Mouse (Mus musculus): ENCODE data around the gene Ccdc88b.

Ccdc88b gene

DNA sequence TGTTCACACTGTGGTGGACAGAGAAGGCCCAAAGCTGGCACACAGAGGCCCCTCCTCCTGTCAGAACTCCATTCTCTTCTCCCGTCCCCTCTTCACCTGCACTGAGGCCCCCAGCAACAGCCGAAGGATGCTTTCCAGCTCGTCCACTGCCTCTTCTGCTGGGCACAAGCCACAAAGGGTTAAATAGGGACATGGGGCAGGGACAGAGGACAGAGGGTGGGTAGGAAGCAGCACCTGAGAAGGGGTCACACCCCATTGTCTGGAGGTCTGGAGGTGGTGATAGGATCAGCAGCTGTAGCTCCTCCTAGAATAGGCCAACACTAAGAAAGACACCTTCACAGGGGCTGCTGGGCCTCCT is 1.0 kb downstream of the Ccdc88b start:
- DNase-seq (ENCODE audit: low read depth) = no peak

- no peak for DNase-seq (ENCODE audit: low read depth)
These were observed 1.6 kb downstream of the Ccdc88b start for GRCm38 (mm10) chr19:6856281-6857002.

DNA sequence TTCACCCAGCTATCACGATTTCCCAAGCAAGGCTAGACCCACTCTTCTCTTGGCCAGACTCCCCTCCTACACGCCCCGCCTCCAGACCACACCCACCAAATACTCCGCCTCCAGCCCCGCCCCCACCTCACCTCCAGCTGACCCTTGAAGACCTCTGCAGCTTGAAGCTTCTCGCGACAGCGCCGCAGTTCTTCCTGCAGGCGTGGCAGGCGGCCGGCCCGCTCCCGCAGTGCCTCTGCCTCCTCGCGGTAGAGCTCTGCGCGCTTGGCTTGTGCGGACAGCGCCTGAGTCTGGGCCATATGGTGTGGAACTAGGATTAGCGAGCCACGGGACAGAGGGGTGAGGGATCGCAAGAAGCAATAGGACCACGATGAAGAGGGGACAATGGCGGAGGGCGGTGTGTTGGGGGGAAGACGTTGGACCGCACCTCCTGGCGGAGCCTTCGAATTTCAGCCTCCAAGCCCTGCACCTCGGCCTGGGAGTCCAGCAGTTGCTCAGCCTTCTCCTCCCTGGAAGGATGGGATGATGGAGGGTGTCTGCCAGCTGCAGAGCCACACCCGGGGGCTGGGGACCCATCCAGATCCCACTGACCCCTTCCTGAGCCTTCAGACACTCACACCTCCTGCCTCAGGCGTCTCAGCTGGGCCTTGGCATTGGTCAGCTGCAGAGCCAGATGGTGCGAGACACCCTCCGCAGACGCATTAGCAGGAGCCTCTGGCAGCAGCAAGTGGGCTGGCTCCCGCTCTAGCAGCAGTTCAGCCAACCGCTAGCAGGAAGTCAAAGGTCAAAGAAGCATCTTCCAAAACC is 2.6 kb downstream of the Ccdc88b start:
- no peak for DNase-seq (ENCODE audit: low read depth)

GRCm38 (mm10) chr19:6854658-6855057 is 3.4 kb downstream of the Ccdc88b start:
- no peak for DNase-seq (ENCODE audit: low read depth)

DNA sequence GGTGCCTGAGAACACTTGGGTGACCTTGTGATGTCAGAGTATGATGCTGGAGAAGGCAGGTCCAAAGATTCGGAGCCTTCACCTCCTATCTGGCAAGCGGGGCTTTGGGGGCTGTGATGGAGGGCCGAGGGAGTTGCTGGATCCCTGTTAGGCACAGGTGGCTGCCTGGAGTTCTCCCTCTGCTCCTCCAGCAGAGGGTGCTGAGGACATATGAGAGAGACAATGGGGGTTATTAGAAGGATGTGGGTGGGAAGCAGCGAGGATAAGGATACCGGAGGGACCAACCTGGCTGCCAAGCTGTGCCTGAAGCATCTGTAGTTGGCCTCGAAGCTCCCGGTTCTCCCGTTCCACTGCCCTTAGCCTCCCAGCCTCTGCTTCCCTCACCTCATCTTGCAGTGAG is 4.1 kb downstream of the Ccdc88b start:
- DNase-seq (ENCODE audit: low read depth) = no peak

DNA sequence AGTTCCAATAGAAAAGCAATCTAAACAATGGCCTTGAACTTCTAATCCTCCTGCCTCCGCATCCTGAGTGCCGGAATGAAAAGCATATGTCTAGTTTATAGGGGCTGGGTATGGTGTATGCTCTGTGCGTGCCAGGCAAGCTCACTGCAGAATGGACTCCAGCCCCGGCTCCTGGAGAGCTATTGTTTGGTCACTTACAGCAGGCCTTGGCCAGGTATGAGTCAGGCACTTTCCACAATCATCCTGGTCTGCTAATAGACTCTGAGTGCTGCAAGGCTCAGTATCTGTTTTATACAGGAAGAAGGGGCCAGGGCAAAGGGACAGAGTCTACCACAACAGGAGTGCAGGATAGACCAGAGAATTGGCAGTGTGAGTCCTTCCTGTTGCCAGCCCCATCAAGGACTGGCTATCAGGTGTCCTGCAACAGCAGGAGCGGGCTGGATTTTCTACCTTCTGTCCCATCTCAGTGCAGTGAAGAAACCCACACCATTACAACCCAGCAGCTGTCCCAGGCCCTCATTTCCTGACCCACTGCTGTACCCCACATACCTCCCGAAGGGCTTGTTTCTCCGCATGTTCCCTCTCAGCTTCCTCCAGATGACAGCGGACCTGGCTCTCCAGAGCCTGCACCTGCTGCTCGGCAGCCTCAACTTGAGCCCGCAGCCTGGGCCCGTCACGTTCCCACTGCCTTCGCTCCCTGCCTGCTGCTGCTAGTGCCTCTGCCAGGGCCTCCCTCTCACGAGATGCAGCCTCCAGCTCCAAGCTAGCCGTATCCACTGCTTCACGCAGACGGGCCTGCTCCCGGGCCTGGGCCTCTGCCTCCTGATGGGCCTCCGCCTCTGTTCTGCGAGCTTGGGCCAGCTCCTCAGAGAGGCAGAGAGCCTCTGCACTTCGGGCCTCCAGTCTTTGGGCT is 5.4 kb downstream of the Ccdc88b start:
- DNase-seq (ENCODE audit: low read depth) = no peak

- DNase-seq (ENCODE audit: low read depth) = no peak
These were observed 6.5 kb downstream of the Ccdc88b start for GRCm38 (mm10) chr19:6851497-6851896.

- no peak for DNase-seq (ENCODE audit: low read depth)
These were observed 8.4 kb downstream of the Ccdc88b start for GRCm38 (mm10) chr19:6849506-6850068.

GRCm38 (mm10) chr19:6847841-6848517 is 10.0 kb downstream of the Ccdc88b start:
- DNase-seq (ENCODE audit: low read depth) = no peak

DNA sequence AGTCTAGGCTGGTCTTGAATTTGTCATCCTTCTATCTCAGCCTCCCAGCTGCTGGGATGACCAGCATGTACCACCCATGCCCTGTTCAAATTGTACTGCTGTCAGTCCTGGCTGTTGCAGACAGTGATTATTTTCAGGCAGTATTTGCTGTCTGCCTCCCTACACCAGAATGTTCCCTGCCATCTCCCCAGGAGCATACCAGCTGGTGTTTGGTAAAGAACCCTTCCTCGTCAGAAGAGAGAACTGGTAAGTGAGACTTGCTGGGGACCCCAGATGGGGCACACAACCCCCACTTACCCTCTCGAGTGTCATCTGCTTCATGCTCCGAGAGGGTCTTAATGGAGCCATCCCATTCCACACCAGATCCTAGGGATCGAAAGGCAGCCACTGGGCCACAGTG is 12.0 kb downstream of the Ccdc88b start:
- DNase-seq (ENCODE audit: low read depth) = no peak

DNA sequence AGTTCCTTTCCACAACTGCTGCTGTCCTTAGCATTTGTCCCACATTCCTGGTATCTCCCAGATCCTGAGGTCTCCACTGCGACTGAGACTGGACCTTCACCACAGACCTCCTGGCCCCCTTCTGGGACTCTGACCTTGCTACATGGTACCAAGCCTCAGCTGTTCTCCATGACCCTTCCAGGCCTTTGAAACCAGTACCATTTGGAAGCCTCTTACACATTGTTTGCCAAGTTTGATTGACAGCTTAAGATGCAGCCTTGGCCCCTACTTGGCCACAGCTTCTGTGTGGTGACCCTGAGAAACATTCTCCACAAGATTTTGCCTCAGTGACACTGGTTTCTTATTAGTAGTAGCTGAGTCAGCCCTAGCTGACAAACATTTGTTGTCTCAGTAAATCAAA is 15.7 kb downstream of the Ccdc88b start:
- DNase-seq (ENCODE audit: low read depth) = no peak

DNA sequence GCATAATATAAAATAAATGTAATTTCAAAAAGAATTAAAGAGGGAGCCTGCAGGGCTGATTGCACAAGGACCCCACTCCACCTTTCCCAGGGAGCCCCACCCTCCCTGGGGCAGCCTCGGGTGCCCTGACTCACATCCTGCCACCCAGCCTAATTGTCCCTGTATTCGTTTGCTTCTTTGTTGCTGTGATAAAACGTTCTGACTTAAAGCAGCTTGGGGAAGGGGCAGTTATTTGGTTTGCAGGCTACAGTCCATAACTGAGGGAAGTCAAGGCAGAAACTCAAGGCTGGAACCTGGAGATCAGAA is 16.8 kb downstream of the Ccdc88b start:
- no peak for DNase-seq (ENCODE audit: low read depth)

DNA sequence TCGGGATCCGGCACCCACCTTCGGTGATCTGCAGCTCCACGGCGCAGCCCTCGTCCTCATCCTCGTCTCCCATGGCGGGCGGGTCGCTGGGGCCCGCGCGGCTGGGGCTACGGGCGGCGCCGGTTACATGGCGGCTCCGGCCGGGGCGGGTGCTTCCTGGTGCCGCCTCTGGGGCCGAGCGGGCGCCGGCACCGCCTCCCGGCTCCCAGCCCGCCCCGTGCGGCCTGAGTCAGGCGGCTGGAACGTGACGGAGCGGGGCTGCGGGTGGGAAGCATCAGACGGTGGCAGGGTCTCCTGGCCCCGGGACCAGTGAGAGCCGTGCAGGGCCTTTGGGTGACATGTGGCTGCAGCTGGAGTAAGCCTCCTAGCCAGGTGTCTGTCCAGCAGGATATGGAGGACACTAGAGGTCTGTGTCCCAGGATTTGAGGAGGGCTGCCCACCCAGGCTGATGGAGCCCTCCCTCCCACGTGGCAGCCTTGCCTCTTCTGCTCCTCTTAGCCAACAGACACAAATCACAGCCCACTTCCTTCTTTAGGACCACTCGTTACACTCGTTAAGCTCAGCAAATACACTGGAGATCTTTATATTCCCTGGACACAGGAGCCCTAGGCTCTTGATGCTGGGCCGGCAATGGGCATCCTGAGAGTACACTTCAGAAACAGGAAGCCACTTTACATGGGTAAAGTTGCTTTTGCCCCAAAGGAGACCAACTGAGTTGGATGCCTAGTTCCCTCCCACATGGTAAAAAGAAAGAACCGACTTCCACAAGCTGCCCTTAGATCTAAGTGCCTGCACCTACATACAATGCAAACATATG is 17.3 kb downstream of the Ccdc88b start, which contains the start of gene Rps6ka4:
Rps6ka4 (minus strand) TSS at position 162 of the 817 bp plus-strand sequence.
- DNase-seq (ENCODE audit: low read depth) = no peak

- DNase-seq (ENCODE audit: low read depth) = no peak
These were observed 18.2 kb downstream of the Ccdc88b start for GRCm38 (mm10) chr19:6839615-6840474.

- DNase-seq (ENCODE audit: low read depth) = peak; percentile 61
These were observed 25.6 kb downstream of the Ccdc88b start for GRCm38 (mm10) chr19:6832363-6832762.

DNA sequence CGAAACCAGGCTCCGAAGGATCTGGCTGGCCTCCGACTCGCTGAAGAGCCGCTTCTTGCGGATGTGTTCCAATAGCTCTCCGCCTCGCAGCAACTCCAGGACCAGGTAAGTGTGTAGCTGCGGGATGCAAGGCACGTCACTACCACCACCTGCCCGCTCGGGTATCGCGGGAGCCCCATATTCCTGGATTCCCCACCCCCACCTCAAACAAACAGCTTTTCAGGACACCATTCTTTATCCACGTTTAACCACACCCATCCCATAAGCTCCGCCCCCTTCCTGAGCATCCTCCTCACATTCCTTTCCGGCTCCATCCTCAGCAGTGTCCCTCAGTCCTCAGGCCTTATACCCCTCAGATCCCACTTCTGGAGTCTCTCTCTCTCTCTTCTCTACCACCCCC is 26.7 kb downstream of the Ccdc88b start:
- no peak for DNase-seq (ENCODE audit: low read depth)

DNA sequence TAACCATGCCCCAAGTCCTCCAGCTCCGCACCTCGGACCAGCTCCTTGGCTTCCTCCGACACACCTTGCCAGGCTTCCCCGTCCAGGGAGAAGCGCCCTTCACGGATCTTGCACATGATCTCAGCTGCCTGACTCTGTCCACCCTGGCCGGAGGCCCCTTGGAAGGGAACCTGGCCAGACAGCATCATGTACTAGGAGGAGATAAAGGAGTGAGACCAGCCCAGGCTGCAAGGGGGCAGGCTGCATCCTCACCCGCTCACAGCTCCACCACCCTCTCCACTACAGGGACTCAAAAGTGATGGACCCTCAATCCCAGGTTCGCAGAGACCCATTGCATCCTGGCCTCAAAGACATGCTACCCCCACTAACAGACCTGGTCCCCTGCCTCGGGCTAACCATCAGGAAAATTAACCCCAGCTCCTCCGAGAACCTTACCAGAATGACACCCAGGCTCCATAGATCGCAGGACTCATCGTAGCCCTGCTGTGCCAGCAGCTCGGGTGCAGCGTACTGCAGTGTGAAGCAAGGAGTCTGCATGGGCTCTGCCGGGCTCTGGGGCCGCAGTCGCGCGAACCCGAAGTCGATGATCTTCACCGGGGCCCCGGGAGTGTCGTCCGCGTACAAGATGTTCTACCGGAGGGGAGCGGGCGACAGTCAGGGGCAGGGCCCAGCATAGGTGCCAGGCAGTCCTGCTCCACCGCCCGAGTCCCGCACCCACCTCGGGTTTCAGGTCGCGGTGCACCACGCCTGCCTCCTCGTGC is 27.3 kb downstream of the Ccdc88b start:
- DNase-seq (ENCODE audit: low read depth) = no peak

DNA sequence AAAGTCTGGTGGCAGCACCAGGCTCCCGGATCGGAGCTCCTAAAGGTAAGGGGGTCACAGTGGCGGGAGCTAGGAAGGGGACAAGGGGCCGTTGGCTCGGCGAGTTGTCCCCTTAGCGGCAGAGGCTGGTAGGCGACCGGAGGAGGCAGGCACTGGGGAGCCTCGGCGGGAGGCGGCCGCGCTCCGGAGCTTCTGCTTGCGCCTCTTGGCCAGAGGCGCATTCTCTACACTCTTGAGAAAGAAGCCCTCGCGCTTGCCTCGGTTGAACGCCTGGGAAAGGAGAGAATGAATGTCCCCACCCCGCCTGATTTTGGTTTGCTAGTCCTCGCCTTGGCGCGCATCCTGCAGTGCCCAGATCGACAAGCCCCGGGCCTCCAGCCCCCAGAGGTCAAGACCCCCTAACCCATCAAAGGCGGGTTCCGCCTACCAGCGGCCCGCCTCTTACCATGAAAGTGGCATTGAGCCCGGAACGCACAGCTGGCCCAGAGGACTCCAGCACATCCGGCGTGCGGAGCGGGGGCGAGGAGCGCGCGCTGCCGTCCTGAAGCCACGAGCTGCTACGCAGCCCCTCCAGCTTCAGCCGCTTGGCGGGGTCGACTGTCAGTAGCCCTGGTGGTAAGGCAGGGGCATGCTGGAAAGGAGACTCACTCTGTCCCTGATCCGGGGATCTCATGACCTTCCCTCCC is 28.0 kb downstream of the Ccdc88b start:
- DNase-seq (ENCODE audit: low read depth) = no peak

DNA sequence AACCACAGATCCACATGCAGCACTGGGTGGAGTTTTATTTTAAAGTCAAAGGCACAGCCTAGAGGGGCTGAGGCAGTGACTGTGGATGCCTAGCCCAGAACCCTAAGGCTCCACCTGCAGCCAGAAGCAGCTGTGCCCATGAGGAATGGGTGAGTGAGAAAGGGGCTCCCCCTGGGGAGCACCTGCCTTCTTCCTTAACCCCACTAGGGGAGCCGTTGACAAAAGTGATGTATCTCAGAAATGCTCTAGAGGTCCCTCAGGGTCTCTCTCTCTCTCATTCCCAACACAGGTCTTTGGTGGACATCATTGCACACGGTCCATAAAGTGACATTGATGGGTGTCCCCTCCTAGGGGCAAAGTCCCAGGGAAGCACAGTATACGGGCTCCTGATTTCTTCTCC is 28.9 kb downstream of the Ccdc88b start:
- no peak for DNase-seq (ENCODE audit: low read depth)
